Mouse (Mus musculus) liver, adult 2 months (tissue): ENCODE measurements at regions not wholly inside any gene's neighbourhood (a gene's known extent, or its start where the extent isn't known, plus 50 kb on each side); places are given as distances from the start of the nearest gene placed in this dataset.

Experiments used
- CTCF ChIP-seq: fragments of 200-500 bp; IDR thresholded peaks from 2 replicates; pipeline ENCODE4 v1.5.1; 2011; ENCODE audit warnings: low read depth, low read length, control low read depth
- POLR2A ChIP-seq: fragments of 200-500 bp; IDR thresholded peaks from 2 replicates; pipeline ENCODE4 v1.6.1; 2011; ENCODE audit warnings: low read length, control low read depth; ENCODE audit not compliant: insufficient read depth; ENCODE audit errors: extremely low read depth

GRCm38 (mm10) chr8:6813816-6814215, 1708.7 kb upstream of the Slc10a2 start:
- TF ChIP-seq POLR2A = no peak
- TF ChIP-seq CTCF = no peak
